ENCODE assay signal across 7 mouse cellular contexts in genomic region chr5:33996694-33997045, GRCm38 (mm10). TPM values are rescaled to one million over a fixed set of nuclear protein-coding genes. Genes with fewer than 3 reads are reported as not detected.
A peak's percentile ranks its signal among the peaks of the same experiment; 100 is the strongest.
DNase-seq lines count a peak whose midpoint lies in the region; ATAC-seq and TF ChIP-seq lines count a peak whose summit lies in the region.

No protein-coding gene starts in this region.

- no peaks in the 10 kb centered on the region for H3K9me3 ChIP-seq in forebrain, embryonic 10.5 days
- H3K9me3 ChIP-seq in intestine, embryonic 16.5 days (ENCODE audit: control insufficient read depth, low read length) = no peaks in the 10 kb centered on the region
- no peaks in the 10 kb centered on the region for H3K9me3 ChIP-seq in neural tube, embryonic 14.5 days (ENCODE audit: control insufficient read depth, low read length)

- no peak for TF ChIP-seq POLR2A in lung, adult 2 months (IDR thresholded peaks at IDR 0.05; ENCODE audit: borderline replicate concordance, extremely low read depth, low read depth, low read length)

- peak overlapping the region; percentile 56 for H3K9ac ChIP-seq in intestine, embryonic 16.5 days (ENCODE audit: low read depth, low read length)
- peak overlapping the region; percentile 83 for H3K9ac ChIP-seq in neural tube, embryonic 14.5 days (replicated peaks; ENCODE audit: low read depth, low read length)

- 9% methylated on average over 55 of the region's 55 CpGs for whole genome bisulfite sequencing in lung, adult 2 months
- under 1% methylated on average over 55 of the region's 55 CpGs for WGBS in forebrain, embryonic 10.5 days
- under 1% methylated on average over 52 of the region's 55 CpGs for WGBS in intestine, embryonic 16.5 days
- 0% methylated on average over 53 of the region's 55 CpGs for WGBS in neural tube, embryonic 14.5 days

- peak; percentile 49 for ATAC-seq in intestine, embryonic 16.5 days
- ATAC-seq in neural tube, embryonic 14.5 days (ENCODE audit: low read depth) = peak; percentile 45

- peak overlapping the region; percentile 92 for H3K27ac ChIP-seq in forebrain, embryonic 10.5 days
- no peak overlapping the region for H3K27ac ChIP-seq in intestine, embryonic 16.5 days (ENCODE audit: low read length)
- peak overlapping the region; percentile 98 for H3K27ac ChIP-seq in neural tube, embryonic 14.5 days (ENCODE audit: low read depth, low read length)

- peaks cover 25% of the 10 kb centered on the region for H3K36me3 ChIP-seq in forebrain, embryonic 10.5 days (replicated peaks)
- H3K36me3 ChIP-seq in intestine, embryonic 16.5 days (ENCODE audit: control insufficient read depth, insufficient read depth, low read length) = no peaks in the 10 kb centered on the region
- peaks cover 10% of the 10 kb centered on the region for H3K36me3 ChIP-seq in neural tube, embryonic 14.5 days (ENCODE audit: control insufficient read depth, insufficient read depth, low read length)

- no peak for TF ChIP-seq CTCF in lung, adult 2 months (IDR thresholded peaks at IDR 0.05; ENCODE audit: insufficient read depth, low read length)

- no peaks in the 10 kb centered on the region for H3K4me1 ChIP-seq in lung, adult 2 months (ENCODE audit: control insufficient read depth, insufficient read depth, low read length)
- H3K4me1 ChIP-seq in forebrain, embryonic 10.5 days = peaks cover 41% of the 10 kb centered on the region
- H3K4me1 ChIP-seq in intestine, embryonic 16.5 days (ENCODE audit: control insufficient read depth, insufficient read depth, low read length) = peaks cover 10% of the 10 kb centered on the region; the same call in 1 of the 2 replicates
- H3K4me1 ChIP-seq in neural tube, embryonic 14.5 days (ENCODE audit: control insufficient read depth, insufficient read depth, low read length) = peaks cover 32% of the 10 kb centered on the region

- peak overlapping the region; percentile 95 for H3K4me2 ChIP-seq in intestine, embryonic 16.5 days (ENCODE audit: low read depth, low read length)
- peak overlapping the region; percentile 50 for H3K4me2 ChIP-seq in neural tube, embryonic 14.5 days (ENCODE audit: low read depth, low read length)

- DNase-seq in lung, adult 2 months = no peak
- no peak for DNase-seq in lung, postnatal 36 days
- DNase-seq in forebrain, embryonic 10.5 days (ENCODE audit: extremely low spot score, low spot score) = no peak
- no peak for DNase-seq in layer of hippocampus, postnatal 10 days (ENCODE audit: low spot score in 2 of 2)
- no peak for DNase-seq in right cerebral cortex, adult 18-20 months

- peak overlapping the region; percentile 46 for H3K4me3 ChIP-seq in lung, adult 2 months (replicated peaks; ENCODE audit: extremely low read depth, low read depth, low read length)
- peak overlapping the region; percentile 80 for H3K4me3 ChIP-seq in forebrain, embryonic 10.5 days
- H3K4me3 ChIP-seq in intestine, embryonic 16.5 days (ENCODE audit: low read length) = peak overlapping the region; percentile 62
- peak overlapping the region; percentile 95 for H3K4me3 ChIP-seq in neural tube, embryonic 14.5 days (ENCODE audit: low read depth, low read length)

- peaks cover 57% of the 10 kb centered on the region for H3K27me3 ChIP-seq in forebrain, embryonic 10.5 days (ENCODE audit: poor library complexity, severe bottlenecking)
- peaks cover 39% of the 10 kb centered on the region for H3K27me3 ChIP-seq in intestine, embryonic 16.5 days (replicated peaks; ENCODE audit: control insufficient read depth, insufficient read depth, low read length)
- no peaks in the 10 kb centered on the region for H3K27me3 ChIP-seq in neural tube, embryonic 14.5 days (ENCODE audit: control insufficient read depth, insufficient read depth, low read length)

RNA-seq across cellular contexts. Expression of gene Nat8l, which starts 0.9 kb away (rescaled TPM):
- polyA plus RNA-seq in lung, adult 2 months (2012; rRNA removed) = 2.9 and 4.3 TPM in 2 replicates
- polyA plus RNA-seq in forebrain, embryonic 10.5 days (2016; fragmentation: Nextera tagmentation; extraction: Ambion mirVana) = 1.5 and 1.6 TPM in 2 replicates
- 0.17 and 0.22 TPM in 2 replicates for polyA plus RNA-seq in intestine, embryonic 16.5 days (2015; fragmentation: Nextera tagmentation; extraction: Ambion mirVana)
- polyA plus RNA-seq in neural tube, embryonic 14.5 days (2014; fragmentation: Nextera tagmentation; extraction: Ambion mirVana) = 3.9 and 4.1 TPM in 2 replicates
- total RNA-seq in layer of hippocampus, postnatal 10 days (2021) = 10 to 100 TPM; 60.2 to 65.0 TPM

RNA-seq across cellular contexts. Expression of gene Gm1673, which starts 13.4 kb away (rescaled TPM):
- 21.2 and 28.6 TPM in 2 replicates for polyA plus RNA-seq in lung, adult 2 months (2012; rRNA removed)
- 256 and 263 TPM in 2 replicates for polyA plus RNA-seq in forebrain, embryonic 10.5 days (2016; fragmentation: Nextera tagmentation; extraction: Ambion mirVana)
- polyA plus RNA-seq in intestine, embryonic 16.5 days (2015; fragmentation: Nextera tagmentation; extraction: Ambion mirVana) = 44.5 and 54.0 TPM in 2 replicates
- polyA plus RNA-seq in neural tube, embryonic 14.5 days (2014; fragmentation: Nextera tagmentation; extraction: Ambion mirVana) = 403 and 457 TPM in 2 replicates
- 100 to 1,000 TPM; 127 to 160 TPM for total RNA-seq in layer of hippocampus, postnatal 10 days (2021)
